26 mouse cellular contexts compared by ENCODE assay signal in the genomic region with DNA sequence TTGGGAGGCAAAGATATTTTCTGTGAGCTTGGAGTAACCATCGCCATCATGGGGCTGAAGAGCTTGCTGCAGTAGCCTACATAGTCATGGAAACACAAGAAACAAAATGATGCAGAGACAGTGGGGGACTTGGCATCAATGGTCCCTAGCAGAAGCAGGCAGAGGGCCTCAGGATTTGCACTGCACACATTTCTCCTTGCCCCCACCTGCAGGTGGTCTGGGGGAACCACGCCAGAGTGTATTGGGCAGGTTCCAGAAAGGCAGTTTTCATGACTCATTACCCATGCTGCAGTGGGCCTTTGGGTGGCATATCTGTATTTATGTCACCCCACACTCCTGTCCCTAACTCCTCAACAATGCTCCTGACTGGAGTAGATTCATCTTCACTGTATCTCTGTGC. TPM values are rescaled to one million over a fixed set of nuclear protein-coding genes. Genes with fewer than 3 reads are reported as not detected.
DNase-seq lines count a peak whose midpoint lies in the region; ATAC-seq and TF ChIP-seq lines count a peak whose summit lies in the region.
"Had no signal": no experiment of that assay in that cellular context is flagged by ENCODE, and none has a peak within 500 bp of the region (broad histone marks: within the 10 kb centered on the region; RNA-seq: fewer than 3 reads in every experiment).

No protein-coding gene starts in this region.

- no peak overlapping the region for H3K4me3 ChIP-seq in forebrain, postnatal 0 days (ENCODE audit: low read depth, low read length)
- no peak overlapping the region for H3K4me3 ChIP-seq in forebrain, embryonic 14.5 days (ENCODE audit: low read depth, low read length)
- H3K4me3 ChIP-seq in limb, embryonic 10.5 days, result no peak overlapping the region
- H3K4me3 ChIP-seq: forebrain, embryonic 12.5 days; gastrocnemius, adult 2 months; hindbrain, embryonic 12.5 days had no signal

- H3K36me3 ChIP-seq in forebrain, postnatal 0 days (ENCODE audit: insufficient read depth), result no peaks in the 10 kb centered on the region
- no peaks in the 10 kb centered on the region for H3K36me3 ChIP-seq in forebrain, embryonic 14.5 days (ENCODE audit: control insufficient read depth, insufficient read depth, low read length)
- H3K36me3 ChIP-seq in limb, embryonic 10.5 days, result no peaks in the 10 kb centered on the region
- H3K36me3 ChIP-seq: forebrain, embryonic 12.5 days; hindbrain, embryonic 12.5 days had no signal

- 76% methylated on average over 2 of the region's 2 CpGs for WGBS in forebrain, postnatal 0 days
- 72% methylated on average over 2 of the region's 2 CpGs for WGBS in forebrain, embryonic 14.5 days
- 82% methylated on average over 2 of the region's 2 CpGs for WGBS in limb, embryonic 10.5 days

- DNase-seq in cerebellum, postnatal 10 days, result peak; percentile 73
- DNase-seq in cerebellum, adult 8-10 months, result no peak
- no peak for DNase-seq in forebrain, postnatal 0 days
- DNase-seq in forebrain, embryonic 14.5 days (ENCODE audit: low spot score), result no peak
- peak; percentile 51 for DNase-seq in left cerebral cortex, postnatal 4 days
- DNase-seq in left cerebral cortex, postnatal 25 days (ENCODE audit: low spot score in 2 of 2), result no peak
- peak; percentile 23 for DNase-seq in limb, embryonic 10.5 days (ENCODE audit: low spot score)
- DNase-seq: adrenal gland, adult 8-10 months; adrenal gland, postnatal 25 days; cerebellum, adult 18-20 months; cerebellum, adult 9-11 months; gastrocnemius, adult 2 months; gastrocnemius, postnatal 14 days; heart, adult 11 months had no signal

- no peak overlapping the region for H3K27ac ChIP-seq in forebrain, postnatal 0 days (ENCODE audit: low read depth, low read length)
- no peak overlapping the region for H3K27ac ChIP-seq in forebrain, embryonic 14.5 days (ENCODE audit: low read depth, low read length)
- no peak overlapping the region for H3K27ac ChIP-seq in limb, embryonic 10.5 days
- H3K27ac ChIP-seq: forebrain, embryonic 12.5 days; gastrocnemius, adult 2 months; hindbrain, embryonic 12.5 days had no signal

- no peaks in the 10 kb centered on the region for H3K4me1 ChIP-seq in forebrain, postnatal 0 days (ENCODE audit: insufficient read depth)
- H3K4me1 ChIP-seq in forebrain, embryonic 14.5 days (ENCODE audit: control insufficient read depth, insufficient read depth, low read length), result no peaks in the 10 kb centered on the region
- H3K4me1 ChIP-seq in limb, embryonic 10.5 days, result no peaks in the 10 kb centered on the region
- H3K4me1 ChIP-seq: forebrain, embryonic 12.5 days had no signal

- no peaks in the 10 kb centered on the region for H3K9me3 ChIP-seq in forebrain, postnatal 0 days (ENCODE audit: low read length)
- no peaks in the 10 kb centered on the region for H3K9me3 ChIP-seq in forebrain, embryonic 14.5 days (replicated peaks; ENCODE audit: control insufficient read depth, low read length)
- H3K9me3 ChIP-seq in limb, embryonic 10.5 days (replicated peaks), result no peaks in the 10 kb centered on the region
- H3K9me3 ChIP-seq: forebrain, embryonic 12.5 days; hindbrain, embryonic 12.5 days had no signal

- H3K9ac ChIP-seq in forebrain, postnatal 0 days, result no peak overlapping the region
- no peak overlapping the region for H3K9ac ChIP-seq in forebrain, embryonic 14.5 days (ENCODE audit: low read length)
- H3K9ac ChIP-seq: forebrain, embryonic 12.5 days; hindbrain, embryonic 12.5 days had no signal

- ATAC-seq in forebrain, postnatal 0 days, result no peak
- ATAC-seq in forebrain, embryonic 14.5 days, result no peak
- no peak for ATAC-seq in inflammation-experienced regulatory T-cells, adult 6 months
- ATAC-seq: activated CD4-positive, CD25-positive, alpha-beta regulatory T cell, adult 4 months; forebrain, embryonic 16.5 days; intestine, embryonic 16.5 days had no signal

- TF ChIP-seq CTCF in forebrain, postnatal 0 days (IDR thresholded peaks at IDR 0.05; ENCODE audit: low read depth), result 0 out of 2 replicates have a peak, but pooled peaks have one; percentile 5

- H3K27me3 ChIP-seq in forebrain, postnatal 0 days (ENCODE audit: insufficient read depth, low read length), result no peaks in the 10 kb centered on the region
- H3K27me3 ChIP-seq in forebrain, embryonic 14.5 days (replicated peaks; ENCODE audit: control insufficient read depth, insufficient read depth, low read length), result no peaks in the 10 kb centered on the region
- no peaks in the 10 kb centered on the region for H3K27me3 ChIP-seq in limb, embryonic 10.5 days (ENCODE audit: low read depth, poor library complexity, severe bottlenecking)
- H3K27me3 ChIP-seq: forebrain, embryonic 12.5 days; hindbrain, embryonic 12.5 days had no signal

- H3K4me2 ChIP-seq in forebrain, postnatal 0 days (ENCODE audit: low read depth), result no peak overlapping the region
- H3K4me2 ChIP-seq in forebrain, embryonic 14.5 days (ENCODE audit: low read length), result no peak overlapping the region
- H3K4me2 ChIP-seq: forebrain, embryonic 12.5 days; heart, embryonic 11.5 days; hindbrain, embryonic 12.5 days had no signal

- intact Hi-C loops in left cerebral cortex, postnatal 4 days (cut with DNase I), result no loop called here
- intact Hi-C loops in left cerebral cortex, postnatal 25 days (cut with DNase I), result no loop called here

RNA-seq across cellular contexts. Expression of gene Pkd1l1, which starts 30.6 kb away (rescaled TPM):
- total RNA-seq in forebrain, postnatal 0 days (2014; rRNA removed), result 0.23 and 0.33 TPM in 2 replicates
- polyA plus RNA-seq in forebrain, postnatal 0 days (2015; fragmentation: Nextera tagmentation; extraction: Ambion mirVana), result 0.08 and 0.19 TPM in 2 replicates
- 0.08 and 0.14 TPM in 2 replicates for polyA plus RNA-seq in forebrain, embryonic 14.5 days (2014; fragmentation: Nextera tagmentation; extraction: Ambion mirVana)
- total RNA-seq in left cerebral cortex, postnatal 4 days (2021), result under 1 TPM in 1 of 2 experiments, not detected in 1; 0.08 TPM
- not detected for total RNA-seq in left cerebral cortex, postnatal 25 days (2021)
- polyA plus RNA-seq in limb, embryonic 10.5 days (2016; fragmentation: Nextera tagmentation; extraction: Ambion mirVana), result not detected in 2 replicates
- under 1 TPM in 1 of 3 experiments, not detected in 2; 0.08 TPM for polyA plus RNA-seq in inflammation-experienced regulatory T-cells, adult 6 months (2017; shearing (Covaris generic))
- total RNA-seq: gastrocnemius, postnatal 14 days; gastrocnemius, postnatal 4 days; heart, adult 8-10 months; heart, postnatal 25 days; hematopoietic stem cell, adult 5-6 weeks had no signal
- polyA plus RNA-seq: activated CD4-positive, CD25-positive, alpha-beta regulatory T cell, adult 4 months; embryonic facial prominence, embryonic 11.5 days; heart, embryonic 11.5 days had no signal

Comparison
In these comparisons a context has a peak if more than half of its experiments do, and no peak if none do; other contexts are left out.
1. DNase-seq: peak in cerebellum, postnatal 10 days (2 of 2), left cerebral cortex, postnatal 4 days (single experiment) and limb, embryonic 10.5 days (single experiment); none in cerebellum, adult 8-10 months (single experiment), forebrain, postnatal 0 days (single experiment), forebrain, embryonic 14.5 days (single experiment) and left cerebral cortex, postnatal 25 days (0 of 2).